Mouse (Mus musculus): ENCODE measurements around the gene Stx1a.

Stx1a gene

GRCm38 (mm10) chr5:135007802-135008571 is 15.3 kb upstream of the Stx1a start:
- DNase-seq (ENCODE audit: low read depth, low spot score) = no peak

- DNase-seq (ENCODE audit: low read depth, low spot score) = peak; percentile 100
Observed at GRCm38 (mm10) chr5:135008671-135009589, 14.4 kb upstream of the Stx1a start, which contains the start of gene Abhd11. Gene Abhd11, plus strand, starts transcription at chr5:135009152.

- DNase-seq (ENCODE audit: low read depth, low spot score) = peak; percentile 73
Observed at GRCm38 (mm10) chr5:135009590-135010319, 13.5 kb upstream of the Stx1a start.

GRCm38 (mm10) chr5:135010320-135010709 is 13.0 kb upstream of the Stx1a start:
- no peak for DNase-seq (ENCODE audit: low read depth, low spot score)

- DNase-seq (ENCODE audit: low read depth, low spot score) = no peak
Observed at GRCm38 (mm10) chr5:135010841-135011743, 12.2 kb upstream of the Stx1a start.

- DNase-seq (ENCODE audit: low read depth, low spot score) = no peak
Observed at GRCm38 (mm10) chr5:135011809-135012613, 11.3 kb upstream of the Stx1a start.

GRCm38 (mm10) chr5:135012671-135013441 is 10.4 kb upstream of the Stx1a start:
- peak; percentile 56 for DNase-seq (ENCODE audit: low read depth, low spot score)

GRCm38 (mm10) chr5:135015497-135015896 is 7.8 kb upstream of the Stx1a start:
- peak; percentile 66 for DNase-seq (ENCODE audit: low read depth, low spot score)

GRCm38 (mm10) chr5:135016224-135016759 is 7.0 kb upstream of the Stx1a start:
- no peak for DNase-seq (ENCODE audit: low read depth, low spot score)

GRCm38 (mm10) chr5:135021814-135022213 is 1.5 kb upstream of the Stx1a start:
- DNase-seq (ENCODE audit: low read depth, low spot score) = no peak

- DNase-seq (ENCODE audit: low read depth, low spot score) = no peak
Observed at GRCm38 (mm10) chr5:135024665-135025224, 1.5 kb downstream of the Stx1a start.

GRCm38 (mm10) chr5:135025899-135026298 is 2.6 kb downstream of the Stx1a start:
- no peak for DNase-seq (ENCODE audit: low read depth, low spot score)

GRCm38 (mm10) chr5:135029007-135029854 is 5.9 kb downstream of the Stx1a start:
- DNase-seq (ENCODE audit: low read depth, low spot score) = no peak

- no peak for DNase-seq (ENCODE audit: low read depth, low spot score)
Observed at GRCm38 (mm10) chr5:135032581-135032980, 9.3 kb downstream of the Stx1a start.

GRCm38 (mm10) chr5:135034593-135034992 is 11.3 kb downstream of the Stx1a start:
- no peak for DNase-seq (ENCODE audit: low read depth, low spot score)

- DNase-seq (ENCODE audit: low read depth, low spot score) = no peak
Observed at GRCm38 (mm10) chr5:135035608-135036359, 12.5 kb downstream of the Stx1a start.

GRCm38 (mm10) chr5:135037946-135038345 is 14.7 kb downstream of the Stx1a start:
- no peak for DNase-seq (ENCODE audit: low read depth, low spot score)

Data from embryo, embryonic 11.5 days (tissue).